Mouse (Mus musculus) thymus, postnatal 14 days (tissue): ENCODE measurements around the gene Uso1.
"Not testable (repeated sequence)": the region's sequence is repeated elsewhere in the genome, so short reads cannot be mapped to it uniquely, and the experiment has no call there.

Experiments used
- DNase-seq: peaks from one replicate; pipeline ENCODE4 v3.0.0; 2021

Uso1 gene

GRCm38 (mm10) chr5:92127751-92128150 is 10.0 kb upstream of the Uso1 start:
- DNase-seq, result no peak

DNA sequence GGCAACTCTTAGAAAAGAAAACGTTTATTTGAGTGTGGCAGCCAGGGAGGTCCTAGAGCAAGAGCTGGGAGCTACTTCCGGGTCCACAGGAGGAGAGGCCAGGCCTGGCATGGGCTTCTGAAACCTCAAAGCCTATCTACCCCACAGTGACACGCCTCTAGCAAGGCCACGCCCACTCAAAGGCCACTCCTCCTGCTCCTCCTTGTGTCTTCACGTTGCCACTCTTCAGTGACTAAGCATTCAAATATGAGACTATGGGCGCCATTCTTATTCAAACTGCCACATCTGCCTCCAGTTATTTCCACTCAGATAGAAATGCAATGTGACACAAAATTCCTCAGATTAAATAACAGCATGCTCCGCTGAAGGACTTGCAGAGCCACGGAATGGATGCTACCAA is 9.2 kb upstream of the Uso1 start:
- DNase-seq, result peak; percentile 55

- no peak for DNase-seq
Measured at GRCm38 (mm10) chr5:92129321-92129768, 8.4 kb upstream of the Uso1 start.

- DNase-seq, result no peak
Measured at GRCm38 (mm10) chr5:92130040-92130682, 7.6 kb upstream of the Uso1 start.

DNA sequence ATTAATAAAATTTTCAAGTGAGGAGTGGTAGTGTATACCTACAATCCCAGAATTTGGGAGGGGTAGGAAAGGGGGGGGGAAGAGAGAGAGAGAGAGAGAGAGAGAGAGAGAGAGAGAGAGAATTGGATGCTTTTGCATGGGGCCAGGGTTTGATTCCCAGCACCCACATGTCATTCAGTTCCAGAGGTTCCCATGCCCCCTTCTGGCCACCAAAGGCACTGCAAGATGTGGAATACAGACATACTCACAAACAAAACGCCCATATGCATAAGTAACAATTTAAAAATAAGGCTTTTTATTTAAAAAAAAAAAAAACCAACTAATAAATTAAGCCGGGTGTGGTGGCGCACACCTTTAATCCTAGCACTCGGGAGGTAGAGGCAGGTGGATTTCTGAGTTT is 5.6 kb upstream of the Uso1 start:
- no peak for DNase-seq

DNA sequence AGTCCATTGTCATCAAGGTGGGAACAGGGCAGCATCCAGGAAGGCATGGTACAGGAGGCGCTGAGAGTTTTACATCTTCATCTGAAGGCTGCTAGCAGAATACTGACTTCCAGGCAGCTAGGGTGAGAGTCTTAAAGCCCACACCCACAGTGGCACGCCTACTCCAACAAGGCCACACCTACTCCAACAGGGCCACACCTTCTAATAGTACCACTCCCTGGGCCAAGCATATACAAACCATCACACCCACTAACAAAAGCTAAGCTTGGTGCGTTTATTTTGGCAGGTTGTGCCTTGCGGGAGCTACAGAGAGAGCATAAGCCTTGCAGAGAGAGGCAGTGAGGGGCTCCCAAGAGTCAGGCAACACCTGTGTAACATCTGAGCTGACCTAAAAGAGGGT is 4.7 kb upstream of the Uso1 start:
- not testable (repeated sequence) for DNase-seq

DNA sequence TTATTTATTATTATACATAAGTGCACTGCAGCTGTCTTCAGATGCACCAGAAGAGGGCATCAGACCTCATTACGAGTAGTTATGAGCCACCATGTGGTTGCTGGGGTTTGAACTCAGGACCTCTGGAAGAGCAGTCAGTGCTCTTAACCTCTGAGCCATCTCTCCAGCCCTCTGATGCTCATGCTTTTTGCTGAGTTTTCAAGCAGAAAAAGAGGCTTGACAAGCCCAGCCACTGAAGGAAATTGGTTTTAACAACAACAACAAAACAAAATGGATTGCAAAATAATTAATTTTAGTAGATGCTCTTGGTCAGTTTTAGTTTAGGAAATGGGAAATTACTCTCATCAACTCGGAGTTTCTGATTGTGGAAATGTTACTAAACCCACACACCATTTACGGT is 2.8 kb upstream of the Uso1 start:
- no peak for DNase-seq

GRCm38 (mm10) chr5:92136536-92137238 is 1.1 kb upstream of the Uso1 start:
- DNase-seq, result no peak

DNA sequence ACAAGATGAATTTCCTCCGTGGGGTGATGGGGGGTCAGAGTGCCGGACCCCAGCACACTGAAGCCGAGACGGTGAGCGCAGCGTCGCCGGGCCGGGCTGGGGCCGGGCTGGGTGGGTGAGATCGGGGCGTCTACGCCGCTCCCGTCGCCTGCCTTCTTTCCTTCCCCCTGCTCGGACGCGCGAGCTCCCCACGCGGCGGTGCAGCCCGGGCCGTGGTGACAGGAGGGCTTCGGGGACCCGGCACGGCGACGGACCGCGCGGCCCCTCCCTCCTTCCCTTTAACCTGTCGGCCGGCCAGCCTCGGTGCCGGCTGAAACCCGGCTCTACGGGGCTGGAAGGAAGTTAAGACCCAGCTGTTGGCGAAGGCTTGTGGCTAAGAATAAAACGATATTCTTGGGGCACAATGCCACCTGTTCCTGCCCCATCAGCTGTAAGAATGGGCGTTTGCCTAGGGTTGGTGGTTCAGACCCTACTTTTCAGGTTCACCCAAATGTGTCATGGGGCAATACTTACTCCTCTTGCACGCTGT is 419 bp downstream of the Uso1 start:
- peak; percentile 68 for DNase-seq

GRCm38 (mm10) chr5:92139191-92139590 is 1.5 kb downstream of the Uso1 start:
- DNase-seq, result no peak

GRCm38 (mm10) chr5:92141696-92142095 is 4.0 kb downstream of the Uso1 start:
- no peak for DNase-seq

- no peak for DNase-seq
Measured at GRCm38 (mm10) chr5:92142481-92142880, 4.7 kb downstream of the Uso1 start.

GRCm38 (mm10) chr5:92143665-92144064 is 5.9 kb downstream of the Uso1 start:
- no peak for DNase-seq

DNA sequence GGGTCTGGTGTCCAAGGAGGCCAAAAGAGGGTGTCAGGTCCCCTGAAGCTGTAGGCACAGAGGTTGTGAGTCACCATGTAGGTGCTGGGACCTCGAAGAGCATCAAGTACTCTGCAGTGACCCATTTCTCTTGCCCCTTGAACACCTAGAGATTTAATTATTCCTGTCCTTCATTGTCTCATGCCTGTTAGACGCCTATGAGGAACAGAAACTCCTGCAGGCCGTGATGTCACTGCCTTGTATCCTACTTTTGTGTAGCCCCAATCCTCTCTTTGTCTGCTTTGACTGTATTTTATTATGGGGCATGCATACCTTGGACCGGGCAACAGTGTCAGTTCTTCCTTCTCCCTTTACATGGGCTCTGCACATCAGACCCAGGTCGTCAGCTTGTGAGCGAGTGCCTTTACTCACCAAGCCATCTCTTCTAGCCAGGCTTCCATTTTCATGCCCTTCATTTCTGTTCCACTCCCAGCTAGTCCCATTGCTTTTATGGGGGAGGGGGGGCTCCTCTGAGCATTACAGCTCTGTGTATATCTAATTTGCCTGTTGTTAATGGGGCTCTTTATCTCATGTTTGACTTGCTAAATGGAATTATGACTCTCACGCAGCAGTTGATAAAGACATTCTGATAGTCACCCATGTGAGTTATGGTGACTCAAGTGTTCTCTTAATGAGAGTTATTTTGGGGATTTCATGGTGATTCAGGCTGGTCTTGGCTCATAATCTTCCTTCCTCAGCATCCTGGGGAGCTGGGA is 7.4 kb downstream of the Uso1 start:
- DNase-seq, result no peak

GRCm38 (mm10) chr5:92148248-92148647 is 10.5 kb downstream of the Uso1 start:
- no peak for DNase-seq

DNA sequence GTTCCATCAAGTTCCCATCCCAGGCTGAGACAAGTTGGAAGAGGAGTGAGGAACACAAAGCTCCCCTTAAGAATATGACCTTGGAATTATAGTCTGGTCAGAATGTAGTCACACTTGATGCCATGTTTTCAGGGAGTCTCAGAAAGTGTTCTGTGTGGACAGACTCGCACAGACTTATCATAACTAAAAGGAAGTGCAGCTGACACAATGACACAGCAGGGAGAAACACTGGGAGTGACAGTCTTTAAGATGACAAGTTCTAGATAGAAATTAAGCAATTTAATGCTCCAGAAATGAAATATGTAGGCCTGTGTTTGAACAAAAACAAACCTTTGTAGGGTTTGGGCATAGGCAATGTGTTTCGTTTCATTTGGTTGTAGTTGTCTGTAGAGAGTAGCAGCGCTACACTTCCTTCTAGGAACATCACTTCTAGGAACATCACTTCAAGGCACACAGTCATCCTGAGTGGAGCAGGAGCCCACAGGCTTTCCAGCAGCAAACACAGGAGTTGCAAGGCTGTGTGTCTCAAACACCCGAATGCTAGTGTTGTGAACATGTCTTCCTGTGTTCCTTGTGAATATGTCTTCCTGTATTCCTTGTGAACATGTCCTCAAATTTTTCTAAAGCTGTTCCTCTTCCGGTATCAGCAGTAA is 11.7 kb downstream of the Uso1 start:
- no peak for DNase-seq

GRCm38 (mm10) chr5:92154861-92155260 is 17.1 kb downstream of the Uso1 start:
- DNase-seq, result no peak

- DNase-seq, result peak; percentile 33
Measured at GRCm38 (mm10) chr5:92165976-92166375, 28.2 kb downstream of the Uso1 start.

GRCm38 (mm10) chr5:92183071-92183830 is 45.5 kb downstream of the Uso1 start:
- peak; percentile 79 for DNase-seq

DNA sequence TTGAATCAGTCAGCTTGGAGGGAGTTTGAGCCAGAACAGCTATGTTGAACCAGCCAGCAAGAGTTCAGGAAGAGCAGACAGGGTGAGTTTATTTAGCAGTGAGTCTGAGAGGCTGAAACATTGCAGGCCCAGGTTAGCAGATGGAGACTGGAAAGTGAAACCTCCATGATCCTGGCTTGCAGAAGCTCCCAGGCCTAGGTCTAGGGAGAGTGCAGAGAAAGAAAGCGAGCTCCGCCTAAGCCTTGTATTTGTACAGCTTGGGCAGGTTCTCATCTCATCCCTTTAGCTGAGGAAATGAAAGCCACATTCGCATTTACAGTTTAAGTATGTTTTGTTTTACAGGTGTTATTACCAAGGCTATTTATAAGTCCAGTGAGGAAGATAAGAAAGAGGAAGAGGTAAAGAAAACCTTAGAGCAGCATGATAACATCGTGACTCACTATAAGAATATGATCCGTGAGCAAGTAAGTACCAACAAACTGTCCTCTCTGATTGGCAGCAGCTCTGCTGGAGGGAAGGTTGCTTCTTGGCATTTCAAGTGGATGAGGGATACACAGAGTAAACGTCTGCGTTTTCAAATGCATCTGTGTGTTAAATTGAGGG is 51.2 kb downstream of the Uso1 start:
- DNase-seq, result no peak

DNA sequence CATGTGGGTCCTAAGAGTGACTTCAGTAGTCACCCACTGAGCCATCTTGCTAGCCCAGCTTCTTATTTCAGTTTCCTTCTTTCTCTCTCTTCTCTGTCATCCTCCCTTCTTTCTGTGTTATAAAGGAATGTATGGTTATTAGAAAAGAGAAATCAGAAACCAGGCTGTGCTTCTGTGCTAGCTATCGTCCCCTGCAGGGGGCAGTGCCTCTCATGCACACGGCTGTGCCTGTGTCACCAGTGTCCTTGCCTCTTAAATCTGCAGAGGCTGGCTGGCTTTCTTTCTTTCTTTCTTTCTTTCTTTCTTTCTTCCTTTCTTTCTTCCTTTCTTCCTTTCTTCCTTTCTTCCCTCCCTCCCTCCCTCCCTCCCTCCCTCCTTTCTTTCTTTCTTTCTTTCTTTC is 58.0 kb downstream of the Uso1 start:
- peak; percentile 48 for DNase-seq
